Comparison of ENCODE assay signal across 15 mouse cellular contexts in genomic region chr2:32066005-32066404, GRCm38 (mm10). TPM values are rescaled to one million over a fixed set of nuclear protein-coding genes. Genes with fewer than 3 reads are reported as not detected.
A peak's percentile ranks its signal among the peaks of the same experiment; 100 is the strongest.
DNase-seq lines count a peak whose midpoint lies in the region; ATAC-seq and TF ChIP-seq lines count a peak whose summit lies in the region.
"Had no signal": no experiment of that assay in that cellular context is flagged by ENCODE, and none has a peak within 500 bp of the region (broad histone marks: within the 10 kb centered on the region; RNA-seq: fewer than 3 reads in every experiment).

No protein-coding gene starts in this region.

- H3K4me1 ChIP-seq in forebrain, postnatal 0 days (ENCODE audit: insufficient read depth), result no peaks in the 10 kb centered on the region
- H3K4me1 ChIP-seq in forebrain, embryonic 12.5 days, result peaks cover 5% of the 10 kb centered on the region; the same call in 1 of the 2 replicates
- no peaks in the 10 kb centered on the region for H3K4me1 ChIP-seq in lung, postnatal 0 days (ENCODE audit: insufficient read depth, low read depth, low read length)
- no peaks in the 10 kb centered on the region; the same call in 1 of the 2 replicates for H3K4me1 ChIP-seq in lung, adult 2 months (ENCODE audit: control insufficient read depth, insufficient read depth, low read length)
- H3K4me1 ChIP-seq in heart, postnatal 0 days (ENCODE audit: control insufficient read depth, insufficient read depth), result peaks cover 54% of the 10 kb centered on the region
- H3K4me1 ChIP-seq: intestine, embryonic 15.5 days; neural tube, embryonic 12.5 days had no signal

- TF ChIP-seq EP300 in lung, postnatal 0 days (IDR thresholded peaks at IDR 0.05), result no peak
- TF ChIP-seq EP300 in heart, postnatal 0 days (IDR thresholded peaks at IDR 0.05; ENCODE audit: low read depth), result no peak

- no peak overlapping the region for H3K27ac ChIP-seq in forebrain, postnatal 0 days (ENCODE audit: low read depth, low read length)
- no peak overlapping the region for H3K27ac ChIP-seq in forebrain, embryonic 12.5 days
- H3K27ac ChIP-seq in lung, postnatal 0 days (ENCODE audit: low read length), result no peak overlapping the region
- H3K27ac ChIP-seq in heart, postnatal 0 days (ENCODE audit: low read depth), result peak overlapping the region; percentile 94
- H3K27ac ChIP-seq: intestine, embryonic 15.5 days; limb, embryonic 10.5 days; neural tube, embryonic 12.5 days; stomach, embryonic 15.5 days had no signal

- 80% methylated on average over 4 of the region's 4 CpGs for WGBS in forebrain, postnatal 0 days
- 76% methylated on average over 4 of the region's 4 CpGs for WGBS in forebrain, embryonic 12.5 days
- 78% methylated on average over 4 of the region's 4 CpGs for whole genome bisulfite sequencing in lung, postnatal 0 days
- WGBS in lung, adult 2 months, result 79% methylated on average over 4 of the region's 4 CpGs
- WGBS in heart, postnatal 0 days, result 55% methylated on average over 4 of the region's 4 CpGs

- H3K9me3 ChIP-seq in forebrain, postnatal 0 days (ENCODE audit: low read length), result no peaks in the 10 kb centered on the region
- H3K9me3 ChIP-seq in forebrain, embryonic 12.5 days, result no peaks in the 10 kb centered on the region
- no peaks in the 10 kb centered on the region for H3K9me3 ChIP-seq in lung, postnatal 0 days (ENCODE audit: low read length)
- H3K9me3 ChIP-seq in heart, postnatal 0 days (replicated peaks; ENCODE audit: control insufficient read depth, low read length), result no peaks in the 10 kb centered on the region
- H3K9me3 ChIP-seq: hindbrain, embryonic 10.5 days; intestine, embryonic 15.5 days; limb, embryonic 10.5 days; neural tube, embryonic 12.5 days; stomach, embryonic 15.5 days had no signal

- H3K4me2 ChIP-seq in forebrain, postnatal 0 days (ENCODE audit: low read depth), result no peak overlapping the region
- H3K4me2 ChIP-seq in forebrain, embryonic 12.5 days, result no peak overlapping the region
- no peak overlapping the region for H3K4me2 ChIP-seq in lung, postnatal 0 days (replicated peaks; ENCODE audit: low read depth, low read length)
- H3K4me2 ChIP-seq in heart, postnatal 0 days (ENCODE audit: low read depth, low read length), result no peak overlapping the region
- H3K4me2 ChIP-seq: intestine, embryonic 15.5 days; neural tube, embryonic 12.5 days; stomach, embryonic 15.5 days had no signal

- H3K36me3 ChIP-seq in forebrain, postnatal 0 days (ENCODE audit: insufficient read depth), result no peaks in the 10 kb centered on the region
- H3K36me3 ChIP-seq in forebrain, embryonic 12.5 days (replicated peaks), result no peaks in the 10 kb centered on the region
- no peaks in the 10 kb centered on the region for H3K36me3 ChIP-seq in lung, postnatal 0 days (ENCODE audit: insufficient read depth, low read length)
- peaks cover 28% of the 10 kb centered on the region for H3K36me3 ChIP-seq in heart, postnatal 0 days (replicated peaks; ENCODE audit: control insufficient read depth, insufficient read depth, low read length)
- H3K36me3 ChIP-seq: hindbrain, embryonic 10.5 days; intestine, embryonic 15.5 days; limb, embryonic 10.5 days; neural tube, embryonic 12.5 days; stomach, embryonic 15.5 days had no signal

- no peak overlapping the region for H3K9ac ChIP-seq in forebrain, postnatal 0 days
- no peak overlapping the region for H3K9ac ChIP-seq in forebrain, embryonic 12.5 days
- no peak overlapping the region for H3K9ac ChIP-seq in lung, postnatal 0 days (replicated peaks; ENCODE audit: low read depth)
- no peak overlapping the region for H3K9ac ChIP-seq in heart, postnatal 0 days (replicated peaks; ENCODE audit: low read depth, low read length)
- H3K9ac ChIP-seq: intestine, embryonic 15.5 days; liver, postnatal 0 days; neural tube, embryonic 12.5 days; stomach, embryonic 15.5 days had no signal

- H3K27me3 ChIP-seq in forebrain, postnatal 0 days (ENCODE audit: insufficient read depth, low read length), result no peaks in the 10 kb centered on the region
- H3K27me3 ChIP-seq in forebrain, embryonic 12.5 days, result peaks cover 8% of the 10 kb centered on the region; the same call in 1 of the 2 replicates
- H3K27me3 ChIP-seq in lung, postnatal 0 days (replicated peaks; ENCODE audit: insufficient read depth, low read length), result no peaks in the 10 kb centered on the region
- no peaks in the 10 kb centered on the region for H3K27me3 ChIP-seq in heart, postnatal 0 days (ENCODE audit: control insufficient read depth, insufficient read depth, low read length)
- H3K27me3 ChIP-seq: intestine, embryonic 15.5 days; stomach, embryonic 15.5 days had no signal

- no peak overlapping the region for H3K4me3 ChIP-seq in forebrain, postnatal 0 days (ENCODE audit: low read depth, low read length)
- H3K4me3 ChIP-seq in forebrain, embryonic 12.5 days (replicated peaks), result no peak overlapping the region
- H3K4me3 ChIP-seq in lung, postnatal 0 days (ENCODE audit: low read depth, low read length), result no peak overlapping the region
- no peak overlapping the region for H3K4me3 ChIP-seq in lung, adult 2 months (replicated peaks; ENCODE audit: extremely low read depth, low read depth, low read length)
- no peak overlapping the region for H3K4me3 ChIP-seq in heart, postnatal 0 days (ENCODE audit: low read depth, low read length)
- H3K4me3 ChIP-seq: hindbrain, embryonic 10.5 days; intestine, embryonic 15.5 days; limb, embryonic 10.5 days; neural tube, embryonic 12.5 days; stomach, embryonic 15.5 days had no signal

- peak; percentile 32 for TF ChIP-seq CTCF in forebrain, postnatal 0 days (IDR thresholded peaks at IDR 0.05; ENCODE audit: low read depth)
- TF ChIP-seq CTCF in lung, postnatal 0 days (IDR thresholded peaks at IDR 0.05), result peak; percentile 29
- no peak for TF ChIP-seq CTCF in lung, adult 2 months (IDR thresholded peaks at IDR 0.05; ENCODE audit: insufficient read depth, low read length)
- peak; percentile 43 for TF ChIP-seq CTCF in heart, postnatal 0 days (IDR thresholded peaks at IDR 0.05; ENCODE audit: low read depth)

- ATAC-seq in forebrain, postnatal 0 days, result no peak
- no peak for ATAC-seq in forebrain, embryonic 12.5 days (ENCODE audit: low FRiP score)
- no peak for ATAC-seq in lung, postnatal 0 days
- peak; percentile 32; the same call in 1 of the 2 replicates for ATAC-seq in heart, postnatal 0 days (ENCODE audit: insufficient read depth, low read depth)
- ATAC-seq: intestine, embryonic 15.5 days; liver, postnatal 0 days; midbrain, embryonic 16.5 days had no signal

- TF ChIP-seq POLR2A in lung, adult 2 months (IDR thresholded peaks at IDR 0.05; ENCODE audit: borderline replicate concordance, extremely low read depth, low read depth, low read length), result no peak

- no peak for DNase-seq in forebrain, postnatal 0 days
- DNase-seq in kidney, adult 11 months, result peak; percentile 44
- no peak for DNase-seq in kidney, postnatal 10 days
- no peak for DNase-seq in lung, postnatal 0 days (ENCODE audit: low spot score)
- no peak for DNase-seq in lung, adult 2 months
- DNase-seq in heart, postnatal 0 days (ENCODE audit: low spot score), result peak; percentile 76
- DNase-seq in urinary bladder, postnatal 10 days (ENCODE audit: low spot score), result no peak
- DNase-seq: liver, postnatal 0 days had no signal

RNA-seq across cellular contexts. Expression of gene Fam78a, which starts 18.7 kb away (rescaled TPM):
- 0.38 and 0.62 TPM in 2 replicates for total RNA-seq in forebrain, postnatal 0 days (2014; rRNA removed)
- 0.38 and 0.39 TPM in 2 replicates for polyA plus RNA-seq in forebrain, postnatal 0 days (2015; fragmentation: Nextera tagmentation; extraction: Ambion mirVana)
- polyA plus RNA-seq in forebrain, embryonic 12.5 days (2016; fragmentation: Nextera tagmentation; extraction: Ambion mirVana), result 0.67 and 0.88 TPM in 2 replicates
- 2.5 TPM in 2 replicates for polyA plus RNA-seq in lung, postnatal 0 days (2015; fragmentation: Nextera tagmentation; extraction: Ambion mirVana)
- 6.0 and 7.5 TPM in 2 replicates for polyA plus RNA-seq in lung, adult 2 months (2012; rRNA removed)
- 28.7 and 34.9 TPM in 2 replicates for total RNA-seq in heart, postnatal 0 days (2014; rRNA removed; ENCODE audit: low replicate concordance)
- 14.6 and 18.0 TPM in 2 replicates for polyA plus RNA-seq in heart, postnatal 0 days (2015; fragmentation: Nextera tagmentation; extraction: Ambion mirVana)

RNA-seq across cellular contexts. Expression of gene Plpp7, which starts 29.3 kb away (rescaled TPM):
- 21.5 and 28.6 TPM in 2 replicates for total RNA-seq in forebrain, postnatal 0 days (2014; rRNA removed)
- polyA plus RNA-seq in forebrain, postnatal 0 days (2015; fragmentation: Nextera tagmentation; extraction: Ambion mirVana), result 23.4 and 24.0 TPM in 2 replicates
- polyA plus RNA-seq in forebrain, embryonic 12.5 days (2016; fragmentation: Nextera tagmentation; extraction: Ambion mirVana), result 7.0 and 7.2 TPM in 2 replicates
- 2.4 and 2.5 TPM in 2 replicates for polyA plus RNA-seq in lung, postnatal 0 days (2015; fragmentation: Nextera tagmentation; extraction: Ambion mirVana)
- polyA plus RNA-seq in lung, adult 2 months (2012; rRNA removed), result 8.0 and 9.5 TPM in 2 replicates
- total RNA-seq in heart, postnatal 0 days (2014; rRNA removed; ENCODE audit: low replicate concordance), result 30.7 and 56.3 TPM in 2 replicates
- 23.4 and 24.0 TPM in 2 replicates for polyA plus RNA-seq in heart, postnatal 0 days (2015; fragmentation: Nextera tagmentation; extraction: Ambion mirVana)

Comparison
In these comparisons a context has a peak if more than half of its experiments do, and no peak if none do; other contexts are left out.
1. DNase-seq: peak in kidney, adult 11 months (single experiment) and heart, postnatal 0 days (single experiment); none in forebrain, postnatal 0 days (single experiment), kidney, postnatal 10 days (single experiment), lung, postnatal 0 days (single experiment), lung, adult 2 months (single experiment) and urinary bladder, postnatal 10 days (single experiment).